Mouse (Mus musculus) embryo, embryonic 9.5 days (tissue): Measurements from ENCODE around the gene Wrnip1.

ENCODE experiments used
- DNase-seq: peaks from one replicate; pipeline ENCODE4 v3.0.0-alpha.2; 2017; ENCODE audit errors: extremely low spot score

Wrnip1 gene

DNA sequence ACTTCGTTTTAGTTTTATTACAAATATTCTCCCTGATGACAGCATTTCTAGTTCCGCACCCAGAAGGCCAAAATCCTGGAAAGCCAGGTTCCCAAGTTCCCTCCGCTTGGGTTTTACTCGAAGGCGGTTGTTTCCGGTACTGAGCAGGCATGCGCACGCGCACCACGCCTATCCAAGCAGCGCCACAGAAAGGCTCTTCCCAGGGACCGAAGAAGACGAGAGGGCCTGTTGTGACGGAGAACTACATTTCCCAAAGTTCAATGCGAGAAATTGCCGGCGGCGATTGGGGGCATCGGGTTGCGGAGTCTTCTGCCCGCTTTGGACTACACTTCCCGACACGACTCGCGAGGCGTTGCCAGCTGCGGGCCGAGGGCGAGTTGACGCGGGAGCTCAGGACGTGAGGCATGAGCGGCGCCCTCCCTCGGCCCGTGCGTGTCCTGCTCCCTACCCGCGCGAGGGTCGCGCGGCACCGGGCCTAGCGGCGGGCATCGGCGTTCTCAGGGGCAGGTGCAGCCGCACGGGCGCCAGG lies at the start of gene Wrnip1:
Gene Wrnip1 (plus strand): TSS at position 346 of the 529 bp plus-strand sequence.
- peak; percentile 97 for DNase-seq

DNA sequence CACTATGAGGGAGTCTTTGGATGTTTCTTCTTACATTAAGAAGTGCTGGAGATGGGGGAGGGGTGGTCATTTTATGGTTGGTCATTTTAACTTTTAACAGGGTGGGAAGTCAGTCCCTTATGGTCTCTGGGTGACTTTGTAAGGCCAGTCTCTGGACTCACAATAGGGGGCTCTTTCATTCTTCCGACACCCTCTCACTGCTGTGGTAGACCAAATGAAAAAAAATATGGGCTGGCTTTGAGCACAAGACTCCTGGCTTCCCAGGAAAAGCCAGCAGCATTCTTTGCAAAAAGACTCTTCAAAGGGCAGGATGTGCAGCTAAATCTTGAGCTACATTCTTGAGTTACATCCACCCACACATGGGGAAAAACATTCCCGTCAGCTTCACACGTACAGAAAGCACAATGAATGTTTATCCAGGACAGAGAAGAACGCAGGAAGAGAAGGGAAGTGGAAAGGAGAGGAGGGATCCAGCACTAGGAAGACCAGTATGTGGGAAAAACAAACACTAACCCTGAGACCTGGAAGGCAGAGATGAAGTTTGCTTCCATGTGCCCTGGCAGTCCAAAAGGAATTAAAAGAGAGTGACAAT lies 49.7 kb upstream of the Wrnip1 start:
- DNase-seq = peak; percentile 9

DNA sequence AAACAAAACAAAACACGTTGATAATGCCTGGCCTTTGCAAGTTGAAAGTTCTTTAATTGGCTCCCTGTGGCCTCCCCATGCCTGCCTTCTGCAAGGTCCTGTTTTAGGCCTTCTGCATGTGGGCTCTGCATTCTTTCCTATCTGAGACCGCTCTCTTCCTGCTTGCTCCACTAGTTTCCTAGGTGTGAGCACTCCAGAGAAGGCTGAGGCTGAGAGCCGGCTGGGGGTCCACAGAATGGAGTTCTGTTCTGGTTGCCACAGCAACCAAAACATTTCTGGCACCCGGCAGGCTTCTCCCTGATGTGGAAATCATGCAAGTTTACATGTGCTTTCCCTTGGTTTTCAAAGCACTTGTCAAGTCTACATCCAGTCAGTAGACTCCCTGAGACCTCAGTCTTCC lies 42.8 kb upstream of the Wrnip1 start:
- no peak for DNase-seq

DNA sequence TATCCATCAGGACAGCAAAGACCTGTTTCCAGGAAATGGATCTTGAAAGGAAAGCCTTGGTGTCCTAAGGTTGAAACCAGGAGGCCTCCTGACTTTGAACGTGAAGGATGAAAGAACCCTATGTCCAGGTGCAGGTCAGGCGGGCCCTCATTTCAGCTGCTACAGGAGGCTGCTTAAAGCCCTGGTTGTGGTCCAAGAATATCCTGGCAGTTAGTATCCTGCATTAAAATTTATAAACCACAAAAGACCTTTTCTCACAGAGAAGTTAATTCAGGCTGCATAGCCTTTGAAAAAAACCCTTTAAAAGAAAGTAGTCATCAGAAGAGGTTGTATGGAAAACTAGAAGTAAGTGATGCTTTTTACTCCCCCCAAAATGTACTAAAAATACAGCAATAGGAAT lies 41.0 kb upstream of the Wrnip1 start:
- DNase-seq = no peak

DNA sequence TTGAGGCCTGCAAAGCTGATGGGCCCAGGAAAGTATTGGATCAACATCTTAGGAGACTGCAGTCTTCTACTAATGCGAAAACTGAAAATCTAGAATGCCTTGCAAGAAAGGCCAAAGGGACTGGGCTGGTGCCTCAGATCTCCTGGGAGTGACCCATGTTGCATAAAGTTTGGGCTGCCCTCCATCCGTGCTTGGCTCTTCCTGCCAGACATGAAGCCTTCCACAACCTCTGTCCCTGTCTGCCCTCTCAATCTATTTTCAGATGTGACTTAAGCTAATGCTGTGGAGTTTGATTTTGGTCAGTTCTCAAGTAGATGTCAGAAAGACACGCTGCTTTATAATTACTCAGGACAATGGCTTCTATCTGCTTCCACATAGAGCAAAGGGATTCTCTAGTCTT lies 38.7 kb upstream of the Wrnip1 start:
- no peak for DNase-seq

DNA sequence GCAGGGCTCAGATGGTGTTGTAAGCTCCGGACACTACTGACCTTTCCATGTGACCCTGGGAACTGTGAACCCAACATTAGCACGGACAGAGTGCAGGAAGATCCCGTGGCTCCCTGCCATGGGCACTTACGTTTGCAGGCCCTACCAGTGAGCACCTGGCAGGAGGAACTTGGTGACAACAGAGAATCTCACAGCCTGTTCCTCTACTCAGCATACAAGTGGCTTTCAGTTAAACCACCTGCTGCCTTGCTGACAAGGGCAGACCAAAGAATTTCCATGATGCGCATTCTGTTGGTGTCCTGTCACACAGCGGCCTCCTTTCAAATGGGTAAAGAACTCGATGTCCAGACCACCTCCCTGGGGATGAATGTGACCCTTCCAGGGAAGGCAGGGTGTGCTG lies 37.4 kb upstream of the Wrnip1 start:
- DNase-seq = no peak

DNA sequence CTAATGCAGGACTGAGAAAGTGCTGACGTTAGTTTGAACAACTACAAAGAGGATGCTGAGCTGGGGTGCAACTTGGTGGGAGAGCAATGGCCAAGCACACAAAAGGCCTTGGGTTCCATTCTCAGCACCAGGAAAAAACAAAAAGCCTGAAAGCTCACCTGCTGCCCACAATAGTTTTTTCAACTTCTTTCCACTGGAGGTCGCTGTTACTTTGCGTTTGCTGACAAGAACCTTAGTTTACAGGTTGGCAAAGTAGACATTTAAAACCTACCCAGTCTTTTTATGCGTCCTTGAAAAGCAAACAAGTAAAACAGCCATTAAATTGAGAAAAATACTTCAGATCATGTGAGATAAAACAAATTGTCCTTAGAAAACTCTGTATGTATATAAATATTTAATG lies 33.7 kb upstream of the Wrnip1 start:
- peak; percentile 42 for DNase-seq

DNA sequence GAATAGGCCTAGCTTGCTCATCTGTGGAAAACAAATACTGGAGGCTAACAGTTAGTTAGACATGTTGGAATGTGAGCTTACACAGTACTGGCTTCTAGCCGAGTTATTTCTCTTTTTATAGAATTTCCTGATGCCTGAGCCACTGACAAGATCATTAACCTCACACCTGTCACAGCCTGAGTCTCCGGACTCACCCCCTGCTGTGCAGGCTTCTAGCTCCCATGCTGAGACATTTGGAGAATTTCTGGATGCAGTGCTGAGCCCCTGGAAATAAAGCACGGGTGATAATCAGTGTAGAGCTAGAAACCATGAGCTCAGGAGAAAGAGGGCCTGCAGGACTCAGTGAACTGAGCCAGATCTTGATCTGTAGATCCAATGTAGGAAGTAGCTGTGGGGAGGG lies 31.9 kb upstream of the Wrnip1 start:
- DNase-seq = no peak

DNA sequence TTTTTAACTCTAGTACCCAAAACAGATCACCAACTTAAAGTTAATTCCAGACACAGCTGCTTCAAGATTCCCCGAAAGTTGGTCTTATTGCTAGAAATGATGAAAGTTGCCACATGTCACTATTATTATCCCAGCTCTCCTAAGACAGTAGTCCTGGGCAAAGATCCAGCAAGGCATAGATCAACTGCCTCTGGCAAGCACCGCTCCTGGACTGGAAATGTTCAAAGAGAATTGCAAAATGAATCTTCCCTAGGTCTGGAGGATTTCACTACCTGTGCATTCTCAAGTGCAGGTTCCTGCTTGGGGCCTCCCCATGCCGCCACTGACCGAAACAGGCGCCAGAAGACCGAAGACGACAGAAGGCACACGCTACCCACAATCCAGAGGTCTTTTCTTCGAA lies 25.9 kb upstream of the Wrnip1 start:
- no peak for DNase-seq

DNA sequence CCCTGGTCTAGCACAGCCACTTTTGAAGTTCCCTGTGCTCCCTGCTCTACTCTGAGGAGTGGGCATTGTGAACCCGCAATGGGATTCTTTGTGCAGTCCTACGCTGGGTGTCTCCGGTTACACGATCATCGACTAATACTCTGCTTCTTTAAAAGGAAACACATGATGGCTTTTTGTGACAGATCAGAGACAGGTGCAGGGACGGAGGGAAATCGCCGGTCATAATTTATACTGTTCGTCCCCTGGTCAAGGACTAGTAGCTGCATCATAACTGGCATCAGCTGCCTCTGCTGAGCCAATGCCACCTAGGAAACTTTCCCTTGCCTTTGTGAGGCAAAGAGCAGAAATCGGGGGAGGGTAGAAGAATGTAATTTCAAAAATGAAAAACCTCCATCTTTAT lies 25.5 kb upstream of the Wrnip1 start:
- no peak for DNase-seq

DNA sequence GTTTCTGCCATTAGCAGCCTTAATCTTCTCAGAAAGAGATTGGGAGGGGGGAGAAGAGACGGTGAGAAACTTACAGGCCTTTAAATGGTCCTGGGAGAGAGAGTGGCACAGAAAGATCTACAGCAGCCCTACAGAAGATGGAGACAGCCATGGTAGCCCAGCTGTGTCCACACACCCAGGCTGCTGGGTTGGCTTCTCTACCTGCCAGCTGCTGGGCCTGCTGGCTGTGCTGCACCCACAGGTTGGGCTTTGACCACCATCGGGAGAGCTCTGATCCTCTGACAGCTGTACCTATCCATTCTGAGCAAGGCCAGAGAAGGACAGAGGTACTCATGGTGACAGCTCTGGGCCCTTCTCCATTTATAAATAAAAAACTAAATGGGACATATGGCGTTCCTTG lies 23.0 kb upstream of the Wrnip1 start:
- no peak for DNase-seq

DNA sequence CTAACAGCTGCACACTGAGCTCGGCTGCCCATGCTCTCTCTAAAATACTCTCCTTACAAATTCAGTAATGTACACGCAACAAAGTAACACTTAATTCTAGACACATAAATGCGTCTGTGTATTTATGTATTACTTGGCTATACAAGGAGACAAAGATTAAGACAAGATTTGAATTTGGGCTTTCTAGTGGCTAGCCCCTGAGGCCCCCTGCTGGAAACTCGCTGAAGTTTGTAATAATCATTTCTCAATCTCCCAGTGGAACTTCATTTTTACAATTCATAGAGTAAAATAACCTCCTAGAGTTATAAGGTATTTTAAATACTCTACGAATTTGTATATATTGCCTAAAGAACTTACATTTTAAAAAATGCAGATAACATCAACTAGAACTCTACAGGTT lies 18.8 kb upstream of the Wrnip1 start:
- DNase-seq = no peak

DNA sequence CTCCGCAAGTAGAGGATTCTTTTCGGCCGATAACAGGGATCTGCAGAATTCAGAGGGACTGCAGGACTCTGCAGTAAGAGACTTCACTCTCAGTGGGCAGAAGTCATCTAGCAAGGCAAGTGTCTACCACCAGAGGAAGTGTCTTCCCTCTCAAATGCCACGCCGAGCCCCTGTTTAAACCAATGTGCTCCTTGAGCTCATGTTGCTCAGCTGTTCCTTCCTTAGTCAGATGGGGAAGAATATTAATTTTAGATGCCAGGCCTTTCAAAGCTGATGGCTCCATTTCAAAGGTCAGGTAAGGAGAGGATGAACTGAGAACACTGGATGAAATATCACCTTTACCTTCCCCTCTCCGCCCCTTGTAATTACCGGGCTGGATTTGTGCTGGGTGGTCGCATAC lies 18.0 kb upstream of the Wrnip1 start, which contains the start of gene Mylk4:
Gene Mylk4 (minus strand): TSS at position 139 of the 400 bp plus-strand sequence.
- no peak for DNase-seq

DNA sequence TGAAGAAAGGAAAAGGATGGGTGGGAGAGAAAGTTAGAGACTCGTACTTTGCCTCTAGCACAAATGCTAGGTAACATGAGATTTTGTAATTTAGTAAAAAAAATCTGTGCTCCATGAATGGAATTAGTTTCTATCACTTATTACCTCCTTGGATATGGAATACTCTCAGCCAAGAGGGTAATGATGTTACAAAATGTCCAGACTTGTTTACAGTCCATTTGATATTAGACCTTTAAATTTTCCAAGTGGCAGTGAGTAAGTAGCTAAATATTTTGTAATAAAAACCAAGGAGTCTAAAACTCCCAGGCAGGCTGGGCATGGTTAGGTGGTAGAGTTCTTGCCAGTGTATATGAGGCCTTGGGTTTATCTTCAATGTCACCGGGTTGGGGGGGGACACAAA lies 14.3 kb upstream of the Wrnip1 start:
- DNase-seq = no peak

DNA sequence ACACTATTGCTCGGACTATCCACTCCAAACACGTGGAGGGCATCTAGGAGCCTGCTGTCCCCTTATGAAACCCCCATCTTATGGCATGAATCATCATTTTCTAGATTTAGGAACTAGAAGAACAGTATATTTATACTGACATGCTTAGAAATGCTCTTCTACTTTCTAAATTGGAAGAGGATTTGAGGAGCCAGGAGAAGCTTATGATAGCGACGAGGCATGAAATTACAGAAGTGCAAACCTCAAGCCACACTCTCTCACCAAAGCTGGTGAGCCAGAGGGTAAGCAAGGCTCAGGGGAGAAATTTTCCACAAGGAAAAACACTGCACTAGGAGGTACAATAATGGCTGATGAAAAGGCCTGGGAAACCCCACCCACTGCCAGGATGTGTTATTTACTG lies 12.1 kb upstream of the Wrnip1 start:
- DNase-seq = no peak

DNA sequence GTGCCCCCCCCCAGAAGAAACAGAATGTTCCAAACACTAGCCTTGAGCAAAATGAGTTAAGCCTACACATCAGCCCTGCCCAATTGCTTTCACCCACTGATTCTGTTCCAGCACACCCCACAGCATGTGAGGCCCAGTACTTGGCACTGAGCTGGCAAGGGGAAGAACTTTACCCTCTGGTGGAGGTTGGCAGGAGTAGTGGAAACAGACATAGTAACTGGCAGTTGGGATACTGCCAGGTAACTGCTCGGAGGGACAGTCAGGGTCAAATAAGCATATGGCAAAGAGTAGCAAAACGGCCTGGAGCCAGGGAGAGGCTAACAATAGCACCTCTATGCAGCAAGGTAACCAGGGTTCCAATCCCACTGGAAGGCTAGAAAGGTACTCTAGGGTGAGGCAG lies 7.2 kb upstream of the Wrnip1 start:
- DNase-seq = no peak

DNA sequence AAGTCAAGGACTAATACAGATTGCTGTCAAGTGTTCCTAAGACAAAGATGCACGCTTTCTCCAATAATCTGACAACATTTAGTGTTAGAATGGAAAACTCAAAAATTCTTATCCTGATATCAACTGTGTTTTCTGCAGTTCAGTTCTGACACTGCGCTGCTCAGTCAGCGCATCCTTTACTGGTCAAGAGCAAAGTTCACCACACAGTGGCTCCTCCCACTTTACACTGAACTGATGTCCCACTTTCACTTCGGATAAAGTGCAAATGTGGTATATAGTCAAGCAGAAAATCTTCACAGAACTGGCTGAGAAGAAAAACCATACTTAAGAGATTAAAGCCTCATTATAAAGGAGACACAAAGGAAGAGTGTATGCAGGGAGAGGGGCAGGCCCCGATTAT lies 6.7 kb upstream of the Wrnip1 start:
- DNase-seq = no peak

DNA sequence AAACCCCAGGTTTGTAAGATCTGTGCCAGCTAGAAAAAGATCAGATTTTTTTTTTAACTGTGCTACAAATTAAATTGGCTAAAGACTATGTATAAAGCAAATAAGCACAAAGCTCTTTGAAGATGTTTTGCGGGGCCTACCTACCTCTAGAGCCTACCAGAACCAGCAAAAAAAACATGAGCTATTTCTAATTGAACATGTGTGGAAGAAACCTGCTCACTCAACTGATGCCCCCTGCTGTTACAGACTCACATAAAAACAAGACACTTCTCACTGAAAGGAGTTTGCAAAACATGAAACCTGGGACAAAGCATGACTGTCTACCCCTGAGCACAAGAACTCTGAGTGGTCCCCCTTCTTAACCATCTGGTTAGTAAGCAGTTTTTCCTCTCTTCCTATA lies 4.8 kb upstream of the Wrnip1 start:
- no peak for DNase-seq

DNA sequence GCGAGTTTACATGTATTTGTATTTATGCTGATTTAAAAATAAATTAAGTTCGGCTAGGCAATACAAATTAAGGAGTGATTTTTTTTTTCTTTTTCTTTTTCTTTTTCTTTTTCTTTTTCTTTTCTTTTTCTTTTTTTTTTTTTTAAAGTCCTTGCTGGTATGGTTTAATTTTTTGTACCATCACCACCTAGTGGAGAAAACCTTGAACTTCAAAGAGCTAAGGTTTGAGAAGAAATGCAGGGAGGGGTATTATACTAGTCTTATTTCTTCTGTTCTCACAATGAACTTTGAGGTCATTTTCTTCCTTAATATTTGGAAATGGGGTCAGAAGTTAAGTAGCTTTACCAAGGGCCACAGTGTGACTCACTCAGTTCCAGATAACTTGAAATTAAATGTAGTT lies 2.7 kb upstream of the Wrnip1 start:
- no peak for DNase-seq

DNA sequence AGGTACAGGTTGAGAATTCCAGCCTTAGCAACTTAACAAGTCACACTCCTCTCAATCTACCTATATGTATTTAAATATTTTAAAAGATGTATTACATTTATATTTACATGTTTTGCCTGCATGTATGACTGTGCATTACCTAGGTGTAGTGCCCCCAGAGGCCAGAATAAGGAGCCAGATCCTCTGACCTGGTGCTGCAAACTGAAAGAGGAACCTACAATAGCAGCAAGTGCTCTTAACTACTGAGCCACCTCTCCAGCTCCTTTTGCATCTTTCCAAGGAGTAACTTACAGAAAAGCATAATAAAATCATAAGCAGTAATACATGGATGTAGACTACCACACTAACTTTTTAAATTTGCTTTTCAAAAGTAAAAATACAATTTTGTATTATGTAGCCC lies 979 bp upstream of the Wrnip1 start:
- DNase-seq = no peak

DNA sequence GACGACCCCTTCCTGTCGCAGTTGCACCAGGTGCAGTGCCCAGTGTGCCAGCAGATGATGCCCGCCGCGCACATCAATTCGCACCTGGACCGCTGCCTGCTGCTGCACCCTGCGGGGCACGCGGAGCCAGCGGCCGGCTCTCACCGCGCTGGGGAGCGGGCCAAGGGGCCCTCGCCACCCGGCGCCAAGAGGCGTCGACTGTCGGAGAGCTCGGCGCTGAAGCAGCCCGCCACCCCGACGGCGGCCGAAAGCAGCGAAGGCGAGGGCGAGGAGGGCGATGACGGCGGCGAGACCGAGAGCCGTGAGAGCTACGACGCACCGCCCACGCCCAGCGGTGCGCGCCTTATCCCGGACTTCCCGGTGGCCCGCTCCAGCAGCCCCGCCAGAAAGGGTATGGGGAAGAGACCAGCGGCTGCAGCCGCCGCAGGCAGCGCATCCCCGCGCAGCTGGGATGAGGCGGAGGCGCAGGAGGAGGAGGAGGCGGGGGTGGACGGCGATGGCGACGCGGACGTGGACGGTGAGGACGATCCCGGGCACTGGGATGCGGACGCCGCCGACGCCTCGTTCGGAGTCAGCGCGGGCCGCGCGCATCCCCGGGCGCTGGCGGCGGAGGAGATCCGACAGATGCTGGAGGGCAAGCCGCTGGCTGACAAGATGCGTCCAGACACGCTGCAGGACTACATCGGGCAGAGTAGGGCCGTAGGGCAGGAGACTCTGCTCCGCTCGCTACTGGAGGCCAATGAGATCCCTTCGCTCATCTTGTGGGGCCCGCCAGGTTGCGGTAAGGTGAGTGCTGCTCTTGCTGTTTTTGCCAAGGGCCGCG lies 632 bp downstream of the Wrnip1 start, which contains the start of gene D930007J09Rik:
Gene D930007J09Rik (minus strand): TSS at position 591 of the 823 bp plus-strand sequence.
- peak; percentile 62 for DNase-seq

DNA sequence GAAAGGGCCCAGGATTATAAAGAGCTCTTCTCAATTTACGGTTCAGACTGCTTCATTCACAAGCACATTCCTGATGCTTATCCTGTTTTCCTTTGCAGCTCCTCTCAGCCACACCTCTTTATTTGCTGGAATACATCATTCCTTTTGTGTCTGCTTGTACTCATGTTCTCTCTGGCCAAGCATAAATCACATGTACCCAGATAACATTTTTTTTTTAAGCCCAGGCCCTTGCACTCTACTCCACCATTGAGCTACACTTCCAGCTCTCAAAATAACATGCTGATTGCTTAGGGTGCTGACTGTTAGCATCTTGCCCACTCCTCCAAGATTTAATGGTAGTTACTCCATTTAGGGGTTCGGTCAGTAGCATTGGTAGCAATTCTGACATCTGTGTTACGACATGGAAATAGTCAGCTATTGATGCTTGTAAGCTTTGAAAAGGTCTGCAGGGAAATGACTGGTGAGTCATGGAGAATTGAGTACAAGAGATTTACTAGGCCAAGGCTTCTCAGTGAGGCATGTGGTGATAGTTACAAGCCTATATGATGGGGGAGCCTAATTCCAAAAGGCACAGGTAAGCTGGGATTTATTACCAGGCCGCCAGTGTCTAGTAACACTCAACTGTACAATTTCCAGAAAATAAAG lies 2.0 kb downstream of the Wrnip1 start:
- DNase-seq = no peak

DNA sequence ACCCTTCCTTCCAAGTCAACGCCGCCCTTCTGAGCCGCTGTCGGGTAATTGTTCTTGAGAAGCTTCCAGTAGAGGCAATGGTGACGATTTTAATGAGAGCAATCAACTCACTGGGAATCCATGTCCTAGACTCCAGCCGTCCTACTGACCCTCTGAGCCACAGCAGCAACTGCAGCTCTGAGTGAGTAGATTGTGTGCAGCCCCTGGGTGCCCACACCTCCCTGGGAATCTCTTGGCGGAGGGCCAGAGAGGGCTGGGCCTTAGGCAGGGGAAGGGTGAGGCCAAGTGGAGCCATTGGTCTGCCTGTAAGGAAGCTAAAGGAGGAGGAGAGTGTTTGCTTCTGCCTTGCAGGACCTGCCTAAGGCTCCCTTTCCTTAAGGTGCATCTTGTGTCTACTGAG lies 5.0 kb downstream of the Wrnip1 start:
- DNase-seq = no peak
